Mouse (Mus musculus): ENCODE results near the gene Rpl35. TPM values are rescaled to one million over a fixed set of nuclear protein-coding genes. Genes with fewer than 3 reads are reported as not detected.

The Rpl35 gene
- polyA plus RNA-seq, 1 experiment: 194 TPM

DNA sequence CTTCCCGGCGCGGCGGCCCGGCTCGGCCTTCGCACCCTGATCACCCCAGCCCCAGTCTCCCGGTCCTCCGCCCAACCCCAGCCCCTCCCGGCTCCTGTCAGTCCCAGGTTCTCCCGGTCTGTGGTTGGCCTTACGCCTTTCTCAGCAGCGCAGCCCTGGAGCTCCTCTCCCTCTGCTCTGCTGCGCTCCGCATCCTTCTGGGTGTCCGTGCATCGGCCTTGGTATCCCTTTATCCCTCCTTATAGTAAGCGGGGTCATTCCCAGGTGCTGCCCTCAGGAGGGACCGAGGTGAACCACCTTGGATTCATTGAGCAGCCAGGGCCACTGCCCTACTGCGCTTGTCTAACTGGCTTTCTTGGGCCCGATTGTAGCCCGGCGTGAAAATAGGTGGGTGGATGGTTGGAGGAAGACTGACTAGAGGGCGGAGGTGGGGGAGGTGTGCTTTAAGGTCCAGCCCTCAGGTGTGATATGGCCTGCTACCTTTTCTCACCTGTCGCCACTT is 3.0 kb upstream of the Rpl35 start:
- TF ChIP-seq CTCF (IDR thresholded peaks at IDR 0.05; ENCODE audit: low read depth, low read length) (no peak), POLR2A (IDR thresholded peaks at IDR 0.05; ENCODE audit: borderline replicate concordance, low read depth, low read length) (no peak)

DNA sequence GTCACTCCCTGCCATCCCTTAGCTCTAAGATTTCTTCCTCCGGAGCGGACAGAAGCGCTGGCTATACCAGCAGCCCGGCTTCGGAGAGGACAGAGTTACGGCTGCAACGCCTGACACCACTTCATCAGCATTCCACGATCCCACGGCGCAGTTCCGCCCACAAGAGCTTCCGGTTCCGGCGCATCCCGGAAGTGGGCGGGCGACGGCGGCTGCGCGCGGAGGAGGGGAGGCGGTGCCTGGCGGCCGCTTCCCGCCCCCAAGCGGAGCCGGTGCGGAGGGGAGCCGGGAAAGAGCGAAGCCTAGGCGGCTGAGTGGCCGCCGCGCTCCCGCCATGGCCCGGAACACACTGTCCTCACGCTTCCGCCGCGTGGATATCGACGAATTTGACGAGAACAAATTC is 2.4 kb upstream of the Rpl35 start:
- Histone ChIP-seq H3K4me3 (ENCODE audit: insufficient read depth, low read length) (peak overlapping the region; percentile 86), H3K27ac (ENCODE audit: insufficient read depth, low read depth, low read length) (peak overlapping the region; percentile 83), H3K4me1 (ENCODE audit: control insufficient read depth, insufficient read depth, low read length) (peaks cover 41% of the 10 kb centered on the region)
- TF ChIP-seq CTCF (IDR thresholded peaks at IDR 0.05; ENCODE audit: low read depth, low read length) (no peak), POLR2A (IDR thresholded peaks at IDR 0.05; ENCODE audit: borderline replicate concordance, low read depth, low read length) (no peak)

More for the DNA sequence above, 3.0 kb upstream of the Rpl35 start:
- H3K4me1 ChIP-seq (ENCODE audit: control insufficient read depth, insufficient read depth, low read length): peaks cover 39% of the 10 kb centered on the region
- peak overlapping the region; percentile 53 for H3K27ac ChIP-seq (ENCODE audit: insufficient read depth, low read depth, low read length)
- H3K4me3 ChIP-seq (ENCODE audit: insufficient read depth, low read length): peak overlapping the region; percentile 86

DNA sequence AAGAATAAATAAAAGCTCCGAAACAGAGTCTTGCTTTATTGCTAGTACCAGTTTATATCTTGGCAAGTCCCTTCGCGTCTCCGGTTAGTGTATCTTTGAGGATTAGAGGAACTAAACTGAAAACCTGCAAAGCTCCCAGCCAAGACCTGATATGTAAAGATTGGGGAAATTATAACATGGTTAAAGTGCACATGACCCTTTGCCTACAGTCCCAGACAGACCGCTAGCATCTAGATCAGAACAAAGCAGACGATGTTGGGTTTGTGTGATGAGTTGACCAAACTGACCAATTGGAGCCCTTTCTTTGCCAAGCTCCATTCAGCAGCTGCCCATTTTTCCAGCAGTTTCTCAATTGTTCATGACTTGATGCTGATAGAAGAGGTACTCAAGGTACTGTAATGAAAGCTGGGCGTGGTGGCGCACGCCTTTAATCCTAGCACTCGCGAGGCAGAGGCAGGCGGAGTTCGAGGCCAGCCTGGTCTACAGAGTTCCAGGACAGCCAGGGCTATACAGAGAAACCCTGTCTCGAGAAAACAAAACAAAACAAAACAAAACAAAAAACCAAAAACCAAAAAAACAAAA is 816 bp upstream of the Rpl35 start:
- H3K4me1 ChIP-seq (ENCODE audit: control insufficient read depth, insufficient read depth, low read length): peaks cover 29% of the 10 kb centered on the region
- no peak overlapping the region for H3K27ac ChIP-seq (ENCODE audit: insufficient read depth, low read depth, low read length)
- TF ChIP-seq CTCF (IDR thresholded peaks at IDR 0.05; ENCODE audit: low read depth, low read length) (no peak), POLR2A (IDR thresholded peaks at IDR 0.05; ENCODE audit: borderline replicate concordance, low read depth, low read length) (no peak)

DNA sequence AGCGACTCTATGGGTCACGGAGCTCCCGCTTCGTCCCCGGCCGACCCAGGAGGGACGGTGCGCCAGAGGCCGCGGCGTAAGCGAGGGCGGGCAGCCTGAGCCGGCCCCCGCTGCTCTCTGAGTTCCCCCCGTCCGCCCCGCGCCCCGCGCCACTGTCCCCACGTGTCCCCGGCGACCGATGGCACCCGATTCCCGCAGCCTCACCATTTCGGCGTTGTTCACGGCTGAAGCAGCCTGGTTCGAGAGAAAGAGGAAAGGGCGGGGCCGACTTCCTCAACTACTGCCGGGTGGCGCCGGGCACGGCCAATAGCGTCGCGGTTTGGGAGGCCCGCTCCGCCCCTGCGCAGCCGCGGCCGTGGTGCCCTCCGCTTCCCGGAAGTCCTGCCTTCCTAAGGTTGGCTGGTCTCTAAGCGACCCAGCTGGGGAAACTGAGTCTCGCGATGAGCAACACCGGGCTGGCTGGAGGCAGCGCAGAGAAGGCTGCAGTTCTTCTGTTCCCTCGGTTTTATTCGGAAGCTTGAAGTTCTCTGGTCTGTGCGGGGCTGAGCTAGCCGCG is 466 bp downstream of the Rpl35 start, which contains the start of gene Arpc5l:
Gene Arpc5l, plus strand, starts transcription at position 469 of the 556 bp plus-strand sequence.
- no peak for TF ChIP-seq POLR2A (IDR thresholded peaks at IDR 0.05; ENCODE audit: borderline replicate concordance, low read depth, low read length)
- TF ChIP-seq CTCF (IDR thresholded peaks at IDR 0.05; ENCODE audit: low read depth, low read length): no peak
- H3K4me3 ChIP-seq (ENCODE audit: insufficient read depth, low read length): peak within 1 kb of the TSS; percentile 95
- H3K27ac ChIP-seq (ENCODE audit: insufficient read depth, low read depth, low read length): peak within 1 kb of the TSS; percentile 53
- peaks cover 17% of the 10 kb centered on the region for H3K4me1 ChIP-seq (ENCODE audit: control insufficient read depth, insufficient read depth, low read length)

More for the DNA sequence above, 816 bp upstream of the Rpl35 start:
- H3K4me3 ChIP-seq (ENCODE audit: insufficient read depth, low read length): peak overlapping the region; percentile 95

DNA sequence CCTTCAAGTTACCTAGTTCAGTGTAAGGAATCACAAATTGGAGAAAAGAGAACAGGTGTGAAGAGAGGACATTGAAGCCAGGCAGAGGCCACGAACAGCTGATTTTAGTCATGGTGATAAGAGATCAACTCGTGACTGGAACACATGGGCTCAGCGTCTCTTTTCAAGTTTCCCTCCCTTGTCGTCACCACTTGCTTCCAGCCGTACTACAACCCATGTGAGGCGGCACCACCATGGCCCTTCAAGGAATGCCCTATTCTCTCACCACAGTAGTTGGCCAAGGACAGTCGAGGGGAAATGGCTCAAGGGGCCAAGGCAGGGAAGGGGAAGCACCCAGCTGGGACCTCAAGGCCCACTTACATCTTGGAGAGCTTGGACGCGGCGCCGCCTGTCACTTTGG is 1.1 kb downstream of the Rpl35 start:
- Histone ChIP-seq H3K4me1 (ENCODE audit: control insufficient read depth, insufficient read depth, low read length) (peaks cover 12% of the 10 kb centered on the region), H3K27ac (ENCODE audit: insufficient read depth, low read depth, low read length) (peak overlapping the region; percentile 53)

DNA sequence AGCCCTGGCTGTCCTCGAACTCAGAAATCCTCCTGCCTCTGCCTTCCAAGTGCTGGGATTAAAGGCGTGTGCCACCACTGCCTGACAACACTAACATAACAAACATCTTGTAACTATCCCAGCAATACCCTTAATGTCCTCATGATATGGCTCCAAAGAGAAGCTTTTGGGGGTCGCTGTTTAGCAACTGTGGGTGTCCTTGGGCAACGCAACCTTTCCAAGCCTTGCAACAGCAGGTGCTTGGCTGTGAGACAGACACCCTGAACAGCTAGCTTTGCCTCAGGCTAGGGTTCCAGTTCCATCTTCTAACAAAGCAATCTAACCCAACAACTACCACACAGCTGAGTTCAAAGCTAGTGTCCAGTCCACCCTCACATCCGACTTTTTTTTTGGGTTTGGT is 1.9 kb downstream of the Rpl35 start:
- TF ChIP-seq CTCF (IDR thresholded peaks at IDR 0.05; ENCODE audit: low read depth, low read length) (no peak), POLR2A (IDR thresholded peaks at IDR 0.05; ENCODE audit: borderline replicate concordance, low read depth, low read length) (no peak)
- Histone ChIP-seq H3K4me1 (ENCODE audit: control insufficient read depth, insufficient read depth, low read length) (peaks cover 10% of the 10 kb centered on the region), H3K4me3 (ENCODE audit: insufficient read depth, low read length) (peak overlapping the region; percentile 95), H3K27ac (ENCODE audit: insufficient read depth, low read depth, low read length) (peak overlapping the region; percentile 53; the same call in 1 of the 2 replicates)

More for the DNA sequence above, 1.1 kb downstream of the Rpl35 start:
- H3K4me3 ChIP-seq (ENCODE audit: insufficient read depth, low read length): peak overlapping the region; percentile 95
- TF ChIP-seq CTCF (IDR thresholded peaks at IDR 0.05; ENCODE audit: low read depth, low read length) (no peak), POLR2A (IDR thresholded peaks at IDR 0.05; ENCODE audit: borderline replicate concordance, low read depth, low read length) (no peak)

DNA sequence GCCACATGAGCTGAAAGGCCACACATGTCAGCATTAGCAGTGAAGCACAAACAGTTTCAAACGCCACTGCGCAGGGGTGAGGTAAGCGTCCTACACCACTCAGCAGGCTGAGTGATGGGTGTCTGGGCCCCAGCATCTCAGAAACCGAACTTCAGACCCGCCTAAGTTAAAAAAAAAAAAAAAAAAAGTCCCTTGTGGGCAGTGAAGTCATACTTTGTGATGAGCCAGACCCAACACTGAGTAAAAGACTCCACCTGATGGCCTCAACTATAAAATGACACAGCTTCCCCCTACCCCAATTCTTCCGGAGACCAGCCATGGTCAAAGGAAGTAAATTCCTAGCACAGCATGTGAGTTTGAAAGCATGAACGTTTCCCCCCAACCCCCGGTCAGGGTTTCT is 2.3 kb downstream of the Rpl35 start:
- Histone ChIP-seq H3K4me1 (ENCODE audit: control insufficient read depth, insufficient read depth, low read length) (peaks cover 10% of the 10 kb centered on the region), H3K27ac (ENCODE audit: insufficient read depth, low read depth, low read length) (no peak overlapping the region), H3K4me3 (ENCODE audit: insufficient read depth, low read length) (peak overlapping the region; percentile 95)
- TF ChIP-seq POLR2A (IDR thresholded peaks at IDR 0.05; ENCODE audit: borderline replicate concordance, low read depth, low read length) (no peak), CTCF (IDR thresholded peaks at IDR 0.05; ENCODE audit: low read depth, low read length) (no peak)

DNA sequence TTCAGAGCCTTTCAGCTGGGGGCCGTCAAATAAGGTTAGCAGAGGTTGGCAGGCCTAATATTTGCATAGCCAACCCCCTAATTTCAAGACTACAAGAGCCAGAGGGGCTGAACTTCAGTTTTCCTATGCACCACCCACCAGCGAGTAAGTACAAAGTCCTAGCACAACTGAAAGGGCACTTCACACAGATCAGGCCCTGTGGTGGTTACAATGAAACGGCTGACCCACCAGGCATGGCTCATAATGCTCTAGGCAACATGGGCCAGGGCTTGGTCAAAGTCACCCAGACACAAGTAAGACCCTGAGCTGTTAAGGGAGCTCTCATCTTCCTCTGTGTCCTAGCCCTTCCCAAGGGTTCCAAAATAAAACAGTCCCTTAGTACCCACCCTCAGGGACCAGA is 3.6 kb downstream of the Rpl35 start:
- no peak overlapping the region for H3K27ac ChIP-seq (ENCODE audit: insufficient read depth, low read depth, low read length)
- TF ChIP-seq POLR2A (IDR thresholded peaks at IDR 0.05; ENCODE audit: borderline replicate concordance, low read depth, low read length) (no peak), CTCF (IDR thresholded peaks at IDR 0.05; ENCODE audit: low read depth, low read length) (no peak)
- H3K4me1 ChIP-seq (ENCODE audit: control insufficient read depth, insufficient read depth, low read length): peaks cover 19% of the 10 kb centered on the region
- H3K4me3 ChIP-seq (ENCODE audit: insufficient read depth, low read length): no peak overlapping the region

DNA sequence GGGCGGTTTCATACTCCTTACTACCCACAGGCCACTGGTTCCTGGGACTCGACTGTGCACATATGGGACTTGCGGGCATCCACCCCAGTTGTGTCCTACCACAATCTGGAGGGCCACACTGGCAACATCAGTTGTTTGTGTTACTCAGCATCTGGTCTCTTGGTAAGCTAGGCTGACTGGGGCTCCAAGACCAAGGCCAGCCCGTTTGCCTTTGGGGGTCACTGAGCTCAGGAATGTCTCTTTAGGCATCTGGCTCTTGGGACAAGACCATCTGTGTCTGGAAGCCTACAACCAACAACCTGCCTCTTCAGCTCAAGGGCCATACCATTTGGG is 4.9 kb downstream of the Rpl35 start:
- TF ChIP-seq POLR2A (IDR thresholded peaks at IDR 0.05; ENCODE audit: borderline replicate concordance, low read depth, low read length): no peak
- no peak for TF ChIP-seq CTCF (IDR thresholded peaks at IDR 0.05; ENCODE audit: low read depth, low read length)
- Histone ChIP-seq H3K4me1 (ENCODE audit: control insufficient read depth, insufficient read depth, low read length) (peaks cover 14% of the 10 kb centered on the region), H3K27ac (ENCODE audit: insufficient read depth, low read depth, low read length) (no peak overlapping the region), H3K4me3 (ENCODE audit: insufficient read depth, low read length) (no peak overlapping the region)

DNA sequence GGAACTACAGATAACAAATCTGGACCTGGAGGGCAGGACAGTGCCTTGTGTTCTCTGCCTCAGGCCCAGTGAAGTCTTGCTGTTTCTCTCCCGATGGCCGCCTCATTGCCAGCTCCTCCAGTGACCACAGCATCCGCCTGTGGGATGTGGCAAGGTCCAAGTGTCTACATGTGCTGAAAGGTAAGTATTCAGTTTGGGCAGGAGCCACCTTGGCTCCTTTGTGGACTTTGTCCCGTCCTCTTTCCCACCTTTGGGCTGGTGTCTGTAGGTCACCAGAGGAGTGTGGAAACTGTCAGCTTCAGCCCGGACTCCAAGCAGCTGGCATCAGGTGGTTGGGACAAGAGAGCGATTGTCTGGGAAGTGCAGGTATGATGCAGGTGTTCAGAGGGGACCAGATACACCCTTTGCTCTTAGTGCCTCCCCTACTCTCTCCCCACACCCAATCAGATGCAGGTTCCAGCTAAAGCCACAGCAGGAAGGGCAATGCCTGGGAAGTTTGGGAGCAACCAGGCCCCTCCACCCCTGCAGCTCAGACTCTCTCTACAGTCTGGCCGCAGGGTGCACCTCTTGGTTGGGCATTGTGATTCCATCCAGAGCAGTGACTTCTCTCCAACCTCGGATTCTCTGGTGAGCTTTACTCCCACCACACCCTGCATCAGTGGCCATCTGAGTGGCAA is 5.4 kb downstream of the Rpl35 start:
- Histone ChIP-seq H3K4me3 (ENCODE audit: insufficient read depth, low read length) (no peak overlapping the region), H3K27ac (ENCODE audit: insufficient read depth, low read depth, low read length) (no peak overlapping the region), H3K4me1 (ENCODE audit: control insufficient read depth, insufficient read depth, low read length) (peaks cover 14% of the 10 kb centered on the region)
- TF ChIP-seq CTCF (IDR thresholded peaks at IDR 0.05; ENCODE audit: low read depth, low read length): no peak
- TF ChIP-seq POLR2A (IDR thresholded peaks at IDR 0.05; ENCODE audit: borderline replicate concordance, low read depth, low read length): no peak

Measured in bone marrow macrophage, adult 2 months (primary cell).